Mouse (Mus musculus) stomach, postnatal 0 days (tissue): Measurements from ENCODE around the gene Olfr201. TPM values are rescaled to one million over a fixed set of nuclear protein-coding genes. Genes with fewer than 3 reads are reported as not detected.
"Not testable (repeated sequence)": the region's sequence is repeated elsewhere in the genome, so short reads cannot be mapped to it uniquely, and the experiment has no call there.

Experiments
- ATAC-seq: fragments of 200-750 bp; cut with Nextera tagmentation; 2 replicates; pipeline ENCODE4 v1.8.0; 2017; ENCODE audit not compliant: low FRiP score, low TSS enrichment
- DNase-seq: peaks from one replicate; pipeline ENCODE4 v3.0.0-alpha.2; 2016; ENCODE audit warnings: low spot score
- H3K27ac ChIP-seq: fragments of 300-500 bp; sonication (generic); replicated peaks from 2 replicates; pipeline ENCODE4 v1.5.1; 2014; ENCODE audit warnings: mild to moderate bottlenecking, control low read depth
- H3K27me3 ChIP-seq: fragments of 300-500 bp; sonication (generic); 2 replicates; pipeline ENCODE4 v1.6.1; 2014; ENCODE audit warnings: low read length; ENCODE audit not compliant: control insufficient read depth, insufficient read depth
- H3K36me3 ChIP-seq: fragments of 300-500 bp; sonication (generic); 2 replicates; pipeline ENCODE4 v1.6.1; 2014; ENCODE audit warnings: low read length, mixed read lengths; ENCODE audit not compliant: control insufficient read depth, insufficient read depth
- H3K4me1 ChIP-seq: fragments of 300-500 bp; sonication (generic); replicated peaks from 2 replicates; pipeline ENCODE4 v1.6.1; 2014; ENCODE audit warnings: antibody characterized with exemption; ENCODE audit not compliant: control insufficient read depth, insufficient read depth
- H3K4me2 ChIP-seq: fragments of 300-500 bp; sonication (generic); replicated peaks from 2 replicates; pipeline ENCODE4 v1.6.1; 2014; ENCODE audit warnings: low read depth, mild to moderate bottlenecking, control low read depth, moderate library complexity
- H3K4me3 ChIP-seq: fragments of 300-500 bp; sonication (generic); 2 replicates; pipeline ENCODE4 v1.5.1; 2014; ENCODE audit warnings: low read depth, low read length, control low read depth
- H3K9ac ChIP-seq: fragments of 300-500 bp; sonication (generic); 2 replicates; pipeline ENCODE4 v1.6.1; 2014; ENCODE audit warnings: mild to moderate bottlenecking, low read length, control low read depth, mixed read lengths
- H3K9me3 ChIP-seq: fragments of 300-500 bp; sonication (generic); 2 replicates; pipeline ENCODE4 v1.6.1; 2016; ENCODE audit warnings: low read length; ENCODE audit not compliant: control insufficient read depth
- CTCF ChIP-seq: IDR thresholded peaks from 2 replicates; pipeline ENCODE4 v1.5.1; 2016; ENCODE audit warnings: antibody characterized with exemption, low read depth, mild to moderate bottlenecking, moderate library complexity
- EP300 ChIP-seq: optimal IDR thresholded peaks from 2 replicates; pipeline ENCODE3; 2016; ENCODE audit warnings: antibody characterized with exemption
- WGBS: fragments of 180-500 bp; shearing (Covaris S2); extraction: QIAGEN DNeasy Blood & Tissue Kit; methylation state at CpG from one replicate; pipeline ENCODE4 v1.1.7; 2014; 5-methylcytosine and 5-hydroxymethylcytosine counted together
- polyA plus RNA-seq: library from polyadenylated mRNA; unstranded; fragments of >200 nt; fragmentation: Nextera tagmentation; extraction: Ambion mirVana; gene quantifications from 2 replicates; pipeline ENCODE4 v1.2.1, GENCODE M21; 2015

The Olfr201 gene
- polyA plus RNA-seq, 1 experiment from 2014 or later: not detected

DNA sequence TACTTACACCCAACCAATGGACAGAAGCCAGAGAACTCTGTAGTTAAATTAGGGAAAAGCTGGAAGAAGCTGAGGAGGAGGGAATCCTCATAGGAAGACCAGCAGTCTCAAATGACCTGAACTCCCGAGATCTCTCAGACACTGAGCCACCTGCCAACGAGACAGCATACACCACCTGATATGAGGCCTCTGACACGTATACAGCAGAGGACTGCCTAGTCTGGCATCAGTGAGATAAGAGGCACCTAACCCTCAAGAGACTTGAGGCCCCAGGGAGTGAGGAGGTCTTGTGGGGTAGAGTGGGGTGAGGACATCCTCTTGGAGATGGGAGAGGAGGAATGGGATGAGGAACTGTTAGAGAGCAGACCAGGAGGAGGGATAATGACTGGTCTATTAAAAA lies 8.1 kb upstream of the Olfr201 start:
- Histone ChIP-seq H3K27me3 (no peaks in the 10 kb centered on the region), H3K36me3 (no peaks in the 10 kb centered on the region), H3K4me1 (no peaks in the 10 kb centered on the region), H3K9ac (no peak overlapping the region), H3K9me3 (no peaks in the 10 kb centered on the region), H3K4me3 (no peak overlapping the region), H3K27ac (no peak overlapping the region), H3K4me2 (no peak overlapping the region)
- no peak for TF ChIP-seq EP300
- no peak for TF ChIP-seq CTCF
- no peak for ATAC-seq
- 74% methylated on average over 3 of the region's 3 CpGs for WGBS
- DNase-seq: no peak

DNA sequence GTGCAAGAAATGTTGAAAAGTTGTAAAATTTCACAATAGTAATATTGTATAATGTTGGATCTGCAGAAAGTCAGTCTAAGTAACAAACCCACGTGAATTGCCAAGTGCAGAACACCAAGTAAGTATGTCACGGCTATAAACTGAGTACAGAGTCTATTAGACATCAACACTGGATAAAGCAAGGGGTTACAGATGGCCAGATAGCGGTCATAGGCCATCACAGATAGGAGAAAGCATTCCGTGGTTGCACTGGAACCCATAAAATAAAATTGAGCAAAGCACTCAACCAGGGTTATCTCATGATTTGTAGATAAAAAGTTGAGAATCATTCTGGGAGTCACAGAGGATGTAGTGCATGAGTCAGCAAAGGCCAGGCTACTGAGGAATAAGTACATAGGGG lies 3.3 kb downstream of the Olfr201 start:
- not testable (repeated sequence) for DNase-seq, H3K4me3 ChIP-seq, H3K4me2 ChIP-seq, H3K27me3 ChIP-seq, H3K4me1 ChIP-seq, H3K27ac ChIP-seq, H3K9ac ChIP-seq, ATAC-seq, H3K36me3 ChIP-seq, H3K9me3 ChIP-seq
- WGBS: 66% methylated on average over 4 of the region's 4 CpGs

GRCm38 (mm10) chr16:59249684-59250083 lies 22.7 kb downstream of the Olfr201 start:
- DNase-seq (no peak), ATAC-seq (no peak)
- TF ChIP-seq CTCF (no peak), EP300 (no peak)
- Histone ChIP-seq H3K9ac (no peak overlapping the region), H3K4me2 (no peak overlapping the region), H3K4me1 (no peaks in the 10 kb centered on the region), H3K9me3 (no peaks in the 10 kb centered on the region), H3K36me3 (no peaks in the 10 kb centered on the region), H3K27ac (no peak overlapping the region), H3K27me3 (no peaks in the 10 kb centered on the region), H3K4me3 (no peak overlapping the region)
- 85% methylated on average over 17 of the region's 17 CpGs for WGBS

GRCm38 (mm10) chr16:59219667-59220066 lies 52.8 kb downstream of the Olfr201 start, which contains the start of gene Olfr199:
TSS of gene Olfr199 (minus strand) at chr16:59219767.
- H3K9ac ChIP-seq, H3K9me3 ChIP-seq, H3K4me1 ChIP-seq, ATAC-seq, H3K4me3 ChIP-seq, H3K4me2 ChIP-seq, H3K27me3 ChIP-seq, H3K36me3 ChIP-seq, DNase-seq, H3K27ac ChIP-seq: not testable (repeated sequence)
- WGBS: 69% methylated on average over 1 of the region's 1 CpGs

GRCm38 (mm10) chr16:59217861-59218260 lies 54.6 kb downstream of the Olfr201 start:
- H3K27ac ChIP-seq, H3K9me3 ChIP-seq, DNase-seq, H3K9ac ChIP-seq, H3K4me2 ChIP-seq, H3K4me3 ChIP-seq, H3K4me1 ChIP-seq, H3K36me3 ChIP-seq, ATAC-seq, H3K27me3 ChIP-seq: not testable (repeated sequence)
- WGBS: 78% methylated on average over 3 of the region's 3 CpGs

Other genes with a start within 250 kb of the Olfr201 start
- not detected in 2 replicates for gene Olfr186, start 242.3 kb downstream of the Olfr201 start, polyA plus RNA-seq
- not detected in 2 replicates for gene Olfr187, start 232.9 kb downstream of the Olfr201 start, polyA plus RNA-seq
- gene Olfr190, start 194.6 kb downstream of the Olfr201 start, polyA plus RNA-seq: not detected in 2 replicates
- not detected in 2 replicates for gene Olfr191, start 182.8 kb downstream of the Olfr201 start, polyA plus RNA-seq
- gene Olfr193, start 160.8 kb downstream of the Olfr201 start, polyA plus RNA-seq: not detected in 2 replicates
- not detected in 2 replicates for gene Olfr194, start 151.6 kb downstream of the Olfr201 start, polyA plus RNA-seq
- gene Olfr195, start 125.6 kb downstream of the Olfr201 start, polyA plus RNA-seq: not detected in 2 replicates
- gene Olfr196, start 102.2 kb downstream of the Olfr201 start, polyA plus RNA-seq: not detected in 2 replicates
- not detected in 2 replicates for gene Olfr198, start 69.1 kb downstream of the Olfr201 start, polyA plus RNA-seq
- gene Olfr199, start 52.9 kb downstream of the Olfr201 start, polyA plus RNA-seq: not detected in 2 replicates
- gene Olfr202, start 14.2 kb upstream of the Olfr201 start, polyA plus RNA-seq: not detected in 2 replicates
- not detected in 2 replicates for gene Olfr203, start 26.2 kb upstream of the Olfr201 start, polyA plus RNA-seq
- not detected in 2 replicates for gene Olfr204, start 45.6 kb upstream of the Olfr201 start, polyA plus RNA-seq
- gene Olfr205, start 58.5 kb upstream of the Olfr201 start, polyA plus RNA-seq: not detected in 2 replicates
- gene Olfr206, start 76.6 kb upstream of the Olfr201 start, polyA plus RNA-seq: not detected in 2 replicates
- not detected in 2 replicates for gene Olfr209, start 91.4 kb upstream of the Olfr201 start, polyA plus RNA-seq
- not detected in 2 replicates for gene Gabrr3, start 134.7 kb upstream of the Olfr201 start, polyA plus RNA-seq
- gene Riox2, start 199.1 kb upstream of the Olfr201 start, polyA plus RNA-seq: 22.7 and 23.4 TPM in 2 replicates